17 mouse cellular contexts compared by ENCODE assay signal in the genomic region with DNA sequence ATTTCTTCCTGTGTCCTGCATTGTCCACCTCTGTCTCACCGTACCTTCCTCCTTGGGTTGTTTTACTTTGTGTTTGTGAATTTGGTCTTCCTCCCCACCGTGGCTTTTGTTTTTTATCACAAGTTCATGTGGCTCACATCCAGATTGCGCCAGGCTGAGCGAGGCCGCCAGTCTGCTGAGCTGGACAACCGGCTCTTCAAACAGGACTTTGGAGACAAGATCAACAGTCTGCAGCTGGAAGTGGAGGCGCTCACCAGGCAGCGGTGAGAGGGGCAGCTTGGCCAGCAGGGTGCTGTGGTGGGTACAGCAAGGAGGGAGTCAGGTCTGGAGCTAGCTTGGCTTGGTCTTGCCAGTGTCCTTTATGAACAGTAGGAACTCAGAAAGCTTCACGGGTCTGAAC. TPM values are rescaled to one million over a fixed set of nuclear protein-coding genes. Genes with fewer than 3 reads are reported as not detected.
A peak's percentile ranks its signal among the peaks of the same experiment; 100 is the strongest.
DNase-seq lines count a peak whose midpoint lies in the region; ATAC-seq lines count a peak whose summit lies in the region.
"Had no signal": no experiment of that assay in that cellular context is flagged by ENCODE, and none has a peak within 500 bp of the region (broad histone marks: within the 10 kb centered on the region; RNA-seq: fewer than 3 reads in every experiment).

No protein-coding gene starts in this region.

- H3K4me2 ChIP-seq in liver, embryonic 16.5 days (ENCODE audit: low read depth, low read length), result no peak overlapping the region
- H3K4me2 ChIP-seq: embryonic facial prominence, embryonic 12.5 days; limb, embryonic 12.5 days; neural tube, embryonic 13.5 days; stomach, embryonic 15.5 days had no signal

- peaks cover 10% of the 10 kb centered on the region for H3K36me3 ChIP-seq in liver, embryonic 16.5 days (ENCODE audit: control insufficient read depth, insufficient read depth)

- H3K27me3 ChIP-seq in liver, embryonic 16.5 days (ENCODE audit: control insufficient read depth, insufficient read depth, low read depth, low read length), result no peaks in the 10 kb centered on the region
- H3K27me3 ChIP-seq: embryonic facial prominence, embryonic 12.5 days; limb, embryonic 12.5 days; neural tube, embryonic 13.5 days; stomach, embryonic 15.5 days had no signal

- ATAC-seq in liver, embryonic 16.5 days (ENCODE audit: low read depth), result peak; percentile 74
- ATAC-seq: forebrain, embryonic 14.5 days had no signal

- H3K9me3 ChIP-seq in liver, embryonic 16.5 days (replicated peaks; ENCODE audit: control insufficient read depth, low read length), result no peaks in the 10 kb centered on the region
- H3K9me3 ChIP-seq: embryonic facial prominence, embryonic 12.5 days; limb, embryonic 12.5 days; neural tube, embryonic 13.5 days; stomach, embryonic 15.5 days had no signal

- H3K4me1 ChIP-seq in liver, embryonic 16.5 days (ENCODE audit: control insufficient read depth, low read depth, low read length), result no peaks in the 10 kb centered on the region; the same call in 1 of the 2 replicates
- H3K4me1 ChIP-seq: embryonic facial prominence, embryonic 12.5 days; limb, embryonic 12.5 days; neural tube, embryonic 13.5 days; stomach, embryonic 15.5 days had no signal

- no peak overlapping the region for H3K4me3 ChIP-seq in liver, embryonic 16.5 days (ENCODE audit: low read depth, low read length)
- H3K4me3 ChIP-seq: embryonic facial prominence, embryonic 12.5 days; erythroblast, embryonic 14.5 days; heart, adult 2 months; limb, embryonic 12.5 days; neural tube, embryonic 13.5 days; stomach, embryonic 15.5 days had no signal

- H3K9ac ChIP-seq in liver, embryonic 16.5 days (ENCODE audit: low read depth, low read length), result no peak overlapping the region
- H3K9ac ChIP-seq: embryonic facial prominence, embryonic 12.5 days; limb, embryonic 12.5 days; neural tube, embryonic 13.5 days; stomach, embryonic 15.5 days had no signal

- WGBS in liver, embryonic 16.5 days (ENCODE audit: insufficient replicate concordance), result 59% methylated on average over 9 of the region's 9 CpGs

- DNase-seq in adrenal gland, adult (ENCODE audit: inconsistent age in 2 of 2, low spot score in 1 of 2), result peak; percentile 35 to 81
- no peak for DNase-seq in adrenal gland, postnatal 4 days (ENCODE audit: low spot score in 2 of 2)
- DNase-seq in kidney, adult 9 months, result peak; percentile 59
- no peak for DNase-seq in kidney, postnatal 14 days
- DNase-seq in adrenal gland, postnatal 25 days, result peak; percentile 59
- DNase-seq in cerebellum, postnatal 10 days, result no peak
- DNase-seq in embryo, embryonic 10.5 days (ENCODE audit: low spot score), result no peak
- DNase-seq: cerebellum, adult 9-10 months; midbrain, embryonic 14.5 days had no signal

- no peak overlapping the region for H3K27ac ChIP-seq in liver, embryonic 16.5 days (ENCODE audit: low read length)
- H3K27ac ChIP-seq: embryonic facial prominence, embryonic 12.5 days; heart, adult 2 months; limb, embryonic 12.5 days; neural tube, embryonic 13.5 days; stomach, embryonic 15.5 days had no signal

RNA-seq across cellular contexts. Expression of a gene that starts 33.2 kb away (rescaled TPM):
- total RNA-seq in adrenal gland, postnatal 4 days (2021), result 100 to 1,000 TPM; 141 to 146 TPM
- total RNA-seq in adrenal gland, postnatal 25 days (2021), result 134 and 146 TPM in 2 replicates
- polyA plus RNA-seq in liver, embryonic 16.5 days (2015; fragmentation: Nextera tagmentation; extraction: Ambion mirVana), result 13.7 and 18.5 TPM in 2 replicates

Comparison
In these comparisons a context has a peak if more than half of its experiments do, and no peak if none do; other contexts are left out.
1. DNase-seq: peak in adrenal gland, adult (2 of 2), kidney, adult 9 months (single experiment) and adrenal gland, postnatal 25 days (single experiment); none in adrenal gland, postnatal 4 days (0 of 2), kidney, postnatal 14 days (single experiment), cerebellum, postnatal 10 days (0 of 2) and embryo, embryonic 10.5 days (single experiment).